Mouse (Mus musculus) liver, adult 2 months (tissue): ENCODE data around the gene Ugt1a10.

Experiments
- CTCF ChIP-seq: fragments of 200-500 bp; IDR thresholded peaks from 2 replicates; pipeline ENCODE4 v1.5.1; 2011; ENCODE audit warnings: low read depth, low read length, control low read depth
- POLR2A ChIP-seq: fragments of 200-500 bp; IDR thresholded peaks from 2 replicates; pipeline ENCODE4 v1.6.1; 2011; ENCODE audit warnings: low read length, control low read depth; ENCODE audit not compliant: insufficient read depth; ENCODE audit errors: extremely low read depth

GRCm38 (mm10) chr1:88246386-88246785 lies 191.2 kb downstream of the Ugt1a10 start:
- TF ChIP-seq CTCF (no peak), POLR2A (no peak)
